8 mouse cellular contexts compared by ENCODE assay signal in genomic region chr2:152766387-152767123, GRCm38 (mm10). TPM values are rescaled to one million over a fixed set of nuclear protein-coding genes. Genes with fewer than 3 reads are reported as not detected.
DNase-seq lines count a peak whose midpoint lies in the region; ATAC-seq and TF ChIP-seq lines count a peak whose summit lies in the region.

No protein-coding gene starts in this region.

- 22% methylated on average over 25 of the region's 25 CpGs for WGBS in forebrain, postnatal 0 days
- 16% methylated on average over 25 of the region's 25 CpGs for WGBS in liver, postnatal 0 days (ENCODE audit: insufficient replicate concordance)
- WGBS in thymus, adult 2 months: 25% methylated on average over 25 of the region's 25 CpGs

- H3K27ac ChIP-seq in MEL (ENCODE audit: control insufficient read depth, low read depth, low read length): peak overlapping the region; percentile 17
- H3K27ac ChIP-seq in forebrain, postnatal 0 days (ENCODE audit: low read depth, low read length): no peak overlapping the region
- no peak overlapping the region for H3K27ac ChIP-seq in liver, postnatal 0 days (ENCODE audit: low read depth)
- H3K27ac ChIP-seq in thymus, adult 2 months (ENCODE audit: control insufficient read depth, insufficient read depth, low read length): no peak overlapping the region

- peak in 1 of 2 experiments; percentile 68; a peak in 1 of 4 replicates for TF ChIP-seq EP300 in MEL (IDR thresholded peaks at IDR 0.05; ENCODE audit: low read depth in 1 of 2, low read length in 2 of 2)
- TF ChIP-seq EP300 in liver, postnatal 0 days (IDR thresholded peaks at IDR 0.05; ENCODE audit: low read depth): no peak

- intact Hi-C loops in heart, postnatal 36 days (cut with DNase I): loop anchor here (1.0 to 2.0 kb wide), 4 partner anchors 16 to 70 kb away; partner anchors contain the start of gene Bcl2l1

- H3K9me3 ChIP-seq in MEL (replicated peaks; ENCODE audit: insufficient read depth, low read length): no peaks in the 10 kb centered on the region
- no peaks in the 10 kb centered on the region for H3K9me3 ChIP-seq in forebrain, postnatal 0 days (ENCODE audit: low read length)
- H3K9me3 ChIP-seq in liver, postnatal 0 days (ENCODE audit: low read length): no peaks in the 10 kb centered on the region

- TF ChIP-seq CTCF in MEL (IDR thresholded peaks at IDR 0.05 in 2 of 3, conservative IDR thresholded peaks at IDR 0.05 in 1 of 3; ENCODE audit: control insufficient read depth in 1 of 3, insufficient read depth in 1 of 3, low read depth in 2 of 3, low read length in 3 of 3, poor library complexity in 1 of 3, severe bottlenecking in 1 of 3): peak; percentile 88 to 93 (median 92)
- TF ChIP-seq CTCF in forebrain, postnatal 0 days (IDR thresholded peaks at IDR 0.05; ENCODE audit: low read depth): peak; percentile 84
- TF ChIP-seq CTCF in liver, postnatal 0 days (IDR thresholded peaks at IDR 0.05; ENCODE audit: low read depth): peak; percentile 99
- peak; percentile 96 for TF ChIP-seq CTCF in thymus, adult 2 months (IDR thresholded peaks at IDR 0.05; ENCODE audit: borderline replicate concordance, control insufficient read depth, extremely low read depth, insufficient read depth, low read length, poor library complexity)

- peak overlapping the region; percentile 48 for H3K9ac ChIP-seq in MEL (ENCODE audit: control insufficient read depth, low read depth, low read length, poor library complexity, severe bottlenecking)
- no peak overlapping the region for H3K9ac ChIP-seq in forebrain, postnatal 0 days
- H3K9ac ChIP-seq in liver, postnatal 0 days (replicated peaks): no peak overlapping the region

- H3K27me3 ChIP-seq in MEL (ENCODE audit: control insufficient read depth in 1 of 2, insufficient read depth in 2 of 2, low read length in 2 of 2): no peaks in the 10 kb centered on the region
- H3K27me3 ChIP-seq in forebrain, postnatal 0 days (ENCODE audit: insufficient read depth, low read length): no peaks in the 10 kb centered on the region
- no peaks in the 10 kb centered on the region for H3K27me3 ChIP-seq in liver, postnatal 0 days (ENCODE audit: insufficient read depth, low read length)
- H3K27me3 ChIP-seq in thymus, adult 2 months (ENCODE audit: control insufficient read depth, insufficient read depth, low read length): no peaks in the 10 kb centered on the region

- TF ChIP-seq POLR2A in MEL (IDR thresholded peaks at IDR 0.05; ENCODE audit: control insufficient read depth in 1 of 2, insufficient read depth in 1 of 2, low read depth in 1 of 2, low read length in 2 of 2, poor library complexity in 1 of 2): no peak
- TF ChIP-seq POLR2A in thymus, adult 2 months (IDR thresholded peaks at IDR 0.05; ENCODE audit: control insufficient read depth, extremely low read depth, insufficient read depth, low read length, poor library complexity): no peak

- peak; percentile 50 for ATAC-seq in forebrain, postnatal 0 days
- ATAC-seq in liver, postnatal 0 days: peak; percentile 67

- TF ChIP-seq RAD21 in MEL (IDR thresholded peaks at IDR 0.05; ENCODE audit: low read depth, low read length): peak; percentile 54

- peaks cover 3 to 47% of the 10 kb centered on the region in 2 experiments for H3K4me1 ChIP-seq in MEL (ENCODE audit: control insufficient read depth in 1 of 2, insufficient read depth in 2 of 2, low read length in 2 of 2)
- H3K4me1 ChIP-seq in forebrain, postnatal 0 days (ENCODE audit: insufficient read depth): no peaks in the 10 kb centered on the region
- H3K4me1 ChIP-seq in liver, postnatal 0 days (ENCODE audit: insufficient read depth): peaks cover 26% of the 10 kb centered on the region
- peaks cover 31% of the 10 kb centered on the region for H3K4me1 ChIP-seq in thymus, adult 2 months (replicated peaks; ENCODE audit: control insufficient read depth, insufficient read depth, low read length)

- peak; percentile 88 for DNase-seq in MEL (ENCODE audit: low read depth, low spot score)
- DNase-seq in cerebellum, adult 11-12 months: peak; percentile 81
- peak; percentile 67 for DNase-seq in forebrain, postnatal 0 days
- DNase-seq in heart, postnatal 36 days: peak; percentile 96 to 99
- peak; percentile 92 for DNase-seq in layer of hippocampus, adult 11-12 months (ENCODE audit: low spot score)
- peak; percentile 95 for DNase-seq in liver, postnatal 0 days
- DNase-seq in ovary, adult 18-20 months (ENCODE audit: low spot score): peak; percentile 79
- peak; percentile 95 for DNase-seq in thymus, adult 2 months

- no peak overlapping the region for H3K4me2 ChIP-seq in forebrain, postnatal 0 days (ENCODE audit: low read depth)
- peak overlapping the region; percentile 22; the same call in 1 of the 2 replicates for H3K4me2 ChIP-seq in liver, postnatal 0 days (ENCODE audit: low read depth, low read length)

- no peaks in the 10 kb centered on the region for H3K79me2 ChIP-seq in MEL (ENCODE audit: control insufficient read depth, insufficient read depth, low read length, poor library complexity)

- peak overlapping the region; percentile 12 to 38; a peak in 3 of 4 replicates for H3K4me3 ChIP-seq in MEL (ENCODE audit: control insufficient read depth in 1 of 2, insufficient read depth in 1 of 2, low read depth in 2 of 2, low read length in 2 of 2)
- no peak overlapping the region for H3K4me3 ChIP-seq in forebrain, postnatal 0 days (ENCODE audit: low read depth, low read length)
- H3K4me3 ChIP-seq in liver, postnatal 0 days (ENCODE audit: low read depth, low read length): no peak overlapping the region
- no peak overlapping the region for H3K4me3 ChIP-seq in thymus, adult 2 months (ENCODE audit: control insufficient read depth, insufficient read depth, low read length)

- H3K36me3 ChIP-seq in MEL (ENCODE audit: control insufficient read depth in 1 of 2, insufficient read depth in 2 of 2, low read length in 2 of 2): peaks cover 0 to 27% of the 10 kb centered on the region in 2 experiments; a peak in 2 of 4 replicates
- no peaks in the 10 kb centered on the region for H3K36me3 ChIP-seq in forebrain, postnatal 0 days (ENCODE audit: insufficient read depth)
- no peaks in the 10 kb centered on the region for H3K36me3 ChIP-seq in liver, postnatal 0 days (replicated peaks; ENCODE audit: insufficient read depth, low read length)
- no peaks in the 10 kb centered on the region for H3K36me3 ChIP-seq in thymus, adult 2 months (ENCODE audit: control insufficient read depth, insufficient read depth, low read length)

TF ChIP-seq in MEL, 35 proteins besides CTCF, POLR2A, EP300 and RAD21 (continues in another document):
- TF ChIP-seq CHD2 (IDR thresholded peaks at IDR 0.05; ENCODE audit: low read length) (no peak), UBTF (IDR thresholded peaks at IDR 0.05; ENCODE audit: borderline replicate concordance, insufficient read depth, low read depth, low read length) (no peak), E2F4 (IDR thresholded peaks at IDR 0.05; ENCODE audit: borderline replicate concordance, low read depth, low read length) (no peak), POLR2AphosphoS2 (IDR thresholded peaks at IDR 0.05; ENCODE audit: low read length) (no peak), POLR2AphosphoS5 (IDR thresholded peaks at IDR 0.05; ENCODE audit: borderline replicate concordance, low read depth, low read length) (no peak), ZKSCAN1 (IDR thresholded peaks at IDR 0.05; ENCODE audit: low read depth, low read length) (no peak), SIN3A (IDR thresholded peaks at IDR 0.05; ENCODE audit: low read length) (0 out of 2 replicates have a peak, but pooled peaks have one; percentile 27), RCOR1 (IDR thresholded peaks at IDR 0.05; ENCODE audit: low read depth, low read length) (no peak; the same call in 1 of the 2 replicates), BHLHE40 (IDR thresholded peaks at IDR 0.05; ENCODE audit: borderline replicate concordance, low read depth, low read length) (no peak), MYC (IDR thresholded peaks at IDR 0.05; ENCODE audit: low read depth, low read length) (no peak), NELFE (IDR thresholded peaks at IDR 0.05; ENCODE audit: low read depth, low read length) (no peak), CHD1 (IDR thresholded peaks at IDR 0.05; ENCODE audit: low read depth, low read length) (no peak), GABPA (IDR thresholded peaks at IDR 0.05; ENCODE audit: low read depth, low read length) (no peak), TAL1 (IDR thresholded peaks at IDR 0.05; ENCODE audit: low read length) (0 out of 2 replicates have a peak, but pooled peaks have one; percentile 14), MXI1 (IDR thresholded peaks at IDR 0.05; ENCODE audit: low read depth, low read length) (no peak), ZNF384 (IDR thresholded peaks at IDR 0.05; ENCODE audit: low read depth, low read length) (no peak), NRF1 (IDR thresholded peaks at IDR 0.05; ENCODE audit: insufficient read depth, low read depth, low read length, poor library complexity, severe bottlenecking) (no peak), JUND (IDR thresholded peaks at IDR 0.05; ENCODE audit: low read depth, low read length) (no peak), SMC3 (IDR thresholded peaks at IDR 0.05; ENCODE audit: low read depth, low read length) (peak; percentile 77), ETS1 (IDR thresholded peaks at IDR 0.05; ENCODE audit: low read depth, low read length) (no peak; the same call in 1 of the 2 replicates), KAT2A (conservative IDR thresholded peaks at IDR 0.05; ENCODE audit: low read depth, low read length) (no peak), MAZ (IDR thresholded peaks at IDR 0.05; ENCODE audit: low read depth, low read length) (peak; percentile 62; the same call in 1 of the 2 replicates)

RNA-seq across cellular contexts. Expression of gene Cox4i2, which starts 12.6 kb away (rescaled TPM):
- total RNA-seq in MEL (2012; rRNA removed): not detected in 2 replicates
- under 1 TPM in 1 of 2 experiments, not detected in 1; 0.17 TPM for polyA plus RNA-seq in MEL (2012; ENCODE audit: insufficient read depth in 1 of 2, insufficient read length in 2 of 2, low read depth in 1 of 2, low replicate concordance in 2 of 2, missing spikeins in 1 of 2)
- total RNA-seq in forebrain, postnatal 0 days (2014; rRNA removed): 4.3 TPM in 2 replicates
- 4.4 and 5.4 TPM in 2 replicates for polyA plus RNA-seq in forebrain, postnatal 0 days (2015; fragmentation: Nextera tagmentation; extraction: Ambion mirVana)
- total RNA-seq in heart, postnatal 36 days (2021): 10 to 100 TPM; 13.1 to 16.0 TPM
- polyA plus RNA-seq in liver, postnatal 0 days (2015; fragmentation: Nextera tagmentation; extraction: Ambion mirVana): 0.56 and 1.0 TPM in 2 replicates
- 1.6 and 1.9 TPM in 2 replicates for polyA plus RNA-seq in thymus, adult 2 months (2012; rRNA removed)

RNA-seq across cellular contexts. Expression of gene Id1, which starts 30.5 kb away (rescaled TPM):
- 59.8 and 102 TPM in 2 replicates for total RNA-seq in MEL (2012; rRNA removed)
- 100 to 1,000 TPM in 1 of 2 experiments, not detected in 1; 486 TPM for polyA plus RNA-seq in MEL (2012; ENCODE audit: insufficient read depth in 1 of 2, insufficient read length in 2 of 2, low read depth in 1 of 2, low replicate concordance in 2 of 2, missing spikeins in 1 of 2)
- total RNA-seq in forebrain, postnatal 0 days (2014; rRNA removed): 58.8 and 70.5 TPM in 2 replicates
- 59.8 and 71.3 TPM in 2 replicates for polyA plus RNA-seq in forebrain, postnatal 0 days (2015; fragmentation: Nextera tagmentation; extraction: Ambion mirVana)
- 10 to 100 TPM; 50.9 to 53.7 TPM for total RNA-seq in heart, postnatal 36 days (2021)
- polyA plus RNA-seq in liver, postnatal 0 days (2015; fragmentation: Nextera tagmentation; extraction: Ambion mirVana): 39.7 and 40.4 TPM in 2 replicates
- polyA plus RNA-seq in thymus, adult 2 months (2012; rRNA removed): 54.6 and 66.4 TPM in 2 replicates

Comparison
In these comparisons a context has a peak if more than half of its experiments do, and no peak if none do; other contexts are left out.
1. H3K4me3 ChIP-seq: peak in MEL (2 of 2); none in forebrain, postnatal 0 days (single experiment), liver, postnatal 0 days (single experiment) and thymus, adult 2 months (single experiment).
2. Peak in every context shown above with its lines, with median percentiles within 50 percentile points of each other: DNase-seq and CTCF ChIP-seq.